Mouse (Mus musculus) small intestine, adult 2 months (tissue): Measurements from ENCODE around the gene Exosc2.

ENCODE experiments used
- CTCF ChIP-seq: fragments of 200-500 bp; IDR thresholded peaks from 2 replicates; pipeline ENCODE4 v1.5.1; 2012; ENCODE audit warnings: low read depth, mild to moderate bottlenecking, control low read depth, inconsistent platforms, low read length, moderate library complexity, mixed read lengths; ENCODE audit not compliant: insufficient replicate concordance, insufficient read length; ENCODE audit errors: extremely low read depth
- POLR2A ChIP-seq: fragments of 200-500 bp; IDR thresholded peaks from 2 replicates; pipeline ENCODE4 v1.6.1; 2012; ENCODE audit warnings: low read depth, mild to moderate bottlenecking, control low read depth, inconsistent platforms, low read length, moderate library complexity

DNA sequence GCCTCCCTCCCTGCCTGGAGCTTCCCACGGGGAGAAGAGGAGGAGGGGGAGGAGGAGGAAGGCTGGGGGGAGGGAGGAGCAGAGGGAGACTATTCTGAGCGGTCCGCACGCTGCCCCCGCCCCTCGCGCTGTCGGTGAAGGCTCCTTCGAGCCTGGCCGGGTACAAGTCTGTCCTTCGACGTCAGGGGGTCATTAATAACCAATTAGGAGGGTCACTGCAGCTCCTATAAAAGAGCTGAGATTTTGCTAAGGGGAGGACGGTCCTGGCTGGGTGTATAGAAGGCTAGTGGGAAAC lies 31.1 kb upstream of the Exosc2 start:
- TF ChIP-seq CTCF (no peak), POLR2A (no peak)
